Mouse (Mus musculus): Measurements from ENCODE around the gene Rbms1. TPM values are rescaled to one million over a fixed set of nuclear protein-coding genes. Genes with fewer than 3 reads are reported as not detected.
"Not testable (repeated sequence)": the region's sequence is repeated elsewhere in the genome, so short reads cannot be mapped to it uniquely, and the experiment has no call there.

The Rbms1 gene
- total RNA-seq, 2 experiments from 2014 or later: 36.3 to 42.7 TPM

- DNase-seq: no peak
These were observed 115.0 kb downstream of the Rbms1 start for GRCm38 (mm10) chr2:60847984-60848383.

DNA sequence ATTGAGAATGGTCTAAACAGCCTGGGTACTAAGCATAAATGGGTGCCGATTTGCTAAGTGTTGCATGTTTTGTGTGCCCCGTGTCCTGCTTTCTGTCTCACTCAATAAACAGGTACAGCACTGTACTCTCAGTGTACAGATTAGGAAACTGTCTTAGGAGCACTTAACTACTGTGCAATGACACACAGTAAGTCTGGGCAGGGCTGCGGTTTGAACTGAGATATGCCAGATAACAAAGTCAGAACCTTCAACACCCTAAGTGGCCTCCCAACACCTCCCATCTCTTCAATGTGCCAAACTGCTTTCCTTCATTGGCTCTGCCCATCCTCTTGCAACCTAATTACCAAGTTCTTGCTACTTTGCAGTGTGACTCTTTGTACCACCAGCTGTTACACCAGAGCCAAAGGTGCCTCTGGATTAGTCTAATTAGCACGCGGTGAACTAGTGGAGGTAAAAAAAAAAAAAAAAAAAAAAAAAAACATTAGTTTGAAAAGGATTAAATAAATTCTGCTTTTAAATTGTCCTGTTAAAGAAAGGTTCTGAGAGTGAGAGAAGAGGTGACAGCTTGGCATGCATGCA is 117.6 kb downstream of the Rbms1 start:
- no peak for DNase-seq

DNA sequence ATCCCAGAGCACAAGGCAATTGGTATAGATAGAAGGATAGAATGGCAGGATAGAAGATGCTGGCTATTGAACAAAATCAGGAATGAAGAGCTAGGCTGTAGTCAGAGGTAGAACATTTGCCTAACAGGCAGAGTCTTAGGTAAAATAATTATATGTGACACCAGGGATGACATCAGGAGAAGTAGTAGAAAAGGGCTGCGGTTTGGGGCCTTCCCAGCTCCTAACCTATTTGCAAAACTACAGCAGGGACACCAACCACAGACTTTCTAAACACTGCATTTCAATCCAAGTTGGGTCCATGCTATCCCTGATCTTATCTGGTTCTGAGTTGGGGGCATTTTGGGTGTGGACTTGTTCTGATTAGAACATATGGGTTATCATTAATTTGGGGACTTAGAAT is 118.7 kb downstream of the Rbms1 start:
- no peak for DNase-seq

GRCm38 (mm10) chr2:60843633-60844032 is 119.4 kb downstream of the Rbms1 start:
- no peak for DNase-seq

DNA sequence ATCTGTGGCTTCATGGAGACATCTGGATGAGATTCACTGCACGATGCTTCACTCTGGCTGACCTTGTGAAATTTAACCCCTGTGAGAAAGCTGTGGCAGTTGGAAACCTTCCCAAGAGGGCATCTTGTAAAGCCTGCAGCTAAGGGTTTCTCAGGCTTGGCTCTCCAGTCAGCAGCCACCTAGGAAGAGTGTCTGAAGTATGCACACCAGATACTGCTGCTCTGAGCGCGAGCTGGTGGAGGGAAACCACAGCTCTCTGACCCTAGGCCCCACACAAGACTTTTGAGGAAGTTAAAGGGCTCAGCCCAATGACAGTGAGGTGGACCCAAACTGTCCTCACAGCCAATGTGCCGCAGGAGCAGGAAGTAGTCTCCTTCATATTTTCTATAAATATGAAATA is 120.0 kb downstream of the Rbms1 start:
- DNase-seq: no peak

- DNase-seq: peak in 1 of 2 experiments; percentile 61
These were observed 122.1 kb downstream of the Rbms1 start for GRCm38 (mm10) chr2:60840922-60841321.

- DNase-seq: no peak
These were observed 123.5 kb downstream of the Rbms1 start for GRCm38 (mm10) chr2:60839498-60839897.

DNA sequence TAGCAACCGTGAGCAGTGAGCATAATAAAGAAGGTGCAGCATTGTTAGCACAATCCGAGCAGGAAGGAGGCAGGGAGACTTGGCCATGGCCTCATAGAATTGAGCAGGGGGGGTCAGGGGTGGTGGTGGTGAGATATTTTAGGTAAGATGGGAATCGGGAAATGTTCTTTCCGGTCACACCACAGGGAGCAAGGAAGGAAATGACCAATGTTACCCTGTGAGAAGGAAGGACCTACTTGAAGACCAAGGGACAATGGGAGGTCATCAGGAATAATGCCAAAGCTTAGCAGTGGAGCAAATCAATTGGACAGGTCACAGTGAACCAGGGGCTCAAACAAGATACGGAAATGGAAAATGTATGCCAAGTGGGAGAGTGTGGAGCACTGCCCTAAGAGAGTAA is 124.1 kb downstream of the Rbms1 start:
- peak; percentile 57 to 85 for DNase-seq

DNA sequence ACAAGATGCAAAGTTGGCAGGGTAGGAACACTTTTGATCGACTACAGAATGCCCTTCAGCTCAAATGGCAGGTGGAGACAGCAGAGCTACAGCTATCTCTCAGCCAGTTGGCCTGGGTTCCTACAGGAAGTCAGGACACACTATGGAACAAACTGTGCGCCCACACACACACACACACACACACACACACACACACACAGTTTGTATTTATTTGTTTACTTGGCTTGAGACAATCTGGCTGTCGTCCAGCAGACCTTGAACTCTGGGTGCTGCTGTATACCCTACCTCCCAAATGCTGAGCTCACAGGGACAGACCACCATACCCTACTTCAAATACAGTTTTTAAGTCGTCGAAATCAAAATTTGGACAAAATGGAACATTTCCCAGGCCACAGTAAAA is 125.4 kb downstream of the Rbms1 start:
- DNase-seq: peak in 1 of 2 experiments; percentile 50

GRCm38 (mm10) chr2:60836237-60836636 is 126.8 kb downstream of the Rbms1 start:
- DNase-seq: peak in 1 of 2 experiments; percentile 57

GRCm38 (mm10) chr2:60834293-60834692 is 128.7 kb downstream of the Rbms1 start:
- peak; percentile 75 for DNase-seq

GRCm38 (mm10) chr2:60832254-60832653 is 130.7 kb downstream of the Rbms1 start:
- no peak for DNase-seq

GRCm38 (mm10) chr2:60830464-60830863 is 132.5 kb downstream of the Rbms1 start:
- not testable (repeated sequence) for DNase-seq

- peak in 1 of 2 experiments; percentile 39 for DNase-seq
These were observed 134.0 kb downstream of the Rbms1 start for GRCm38 (mm10) chr2:60828908-60829462.

- DNase-seq: no peak
These were observed 135.9 kb downstream of the Rbms1 start for GRCm38 (mm10) chr2:60827152-60827428.

DNA sequence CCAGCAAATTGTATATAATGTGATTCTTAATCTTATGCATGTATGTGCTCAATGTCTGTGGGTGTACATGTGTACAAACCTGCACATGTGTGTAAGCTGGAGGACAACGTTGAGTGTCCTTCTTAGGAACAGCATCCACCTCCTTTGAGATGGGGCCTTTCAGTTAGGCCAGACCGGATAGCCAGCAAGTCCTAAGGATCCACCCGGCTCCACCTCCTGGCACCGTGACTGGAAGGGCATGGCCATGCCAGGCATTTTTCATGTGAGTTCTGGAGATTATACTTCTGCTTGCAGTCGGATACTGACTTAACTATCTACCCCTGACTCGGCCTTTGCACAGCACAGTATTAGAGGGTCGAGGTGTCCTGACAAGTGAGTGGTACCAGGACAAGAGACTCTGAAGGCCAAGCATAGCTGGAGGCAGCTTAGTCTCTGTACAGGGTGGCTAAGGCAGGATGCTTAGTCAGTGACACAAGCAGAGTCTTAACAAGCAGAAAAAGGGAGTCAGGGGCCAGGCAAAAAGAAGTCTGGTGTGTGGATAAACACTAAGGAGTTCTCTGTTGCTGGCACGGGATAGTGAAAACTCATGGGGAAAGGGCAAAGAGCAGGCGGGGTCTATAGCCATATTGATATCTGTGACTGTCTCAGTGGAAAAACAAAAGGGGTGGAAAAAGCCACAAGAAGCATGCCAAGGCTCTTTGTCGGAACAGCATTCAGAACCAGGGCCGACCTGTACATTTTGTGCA is 136.4 kb downstream of the Rbms1 start:
- no peak for DNase-seq

DNA sequence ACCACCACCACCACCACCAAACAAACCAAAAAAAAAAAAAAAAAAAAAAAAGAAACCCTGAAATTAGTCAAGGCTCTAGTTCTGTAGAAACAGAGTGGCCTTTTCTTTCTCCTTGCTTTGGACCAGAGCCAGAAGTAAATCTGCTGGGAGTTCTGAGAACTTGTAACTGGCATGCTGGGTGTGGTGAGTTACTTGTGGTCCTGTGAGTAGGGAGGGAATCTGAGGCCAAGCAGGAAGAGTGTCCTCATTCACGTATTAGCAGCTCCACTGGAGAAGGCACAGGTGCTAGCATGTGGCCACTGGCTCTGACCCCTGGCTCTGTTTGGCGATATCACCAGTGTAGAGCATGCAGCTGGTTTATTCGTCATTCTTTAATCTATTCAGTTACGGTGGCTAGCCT is 137.3 kb downstream of the Rbms1 start:
- DNase-seq: peak; percentile 76 to 81

GRCm38 (mm10) chr2:60821635-60822034 is 141.4 kb downstream of the Rbms1 start:
- DNase-seq: peak in 1 of 2 experiments; percentile 42

DNA sequence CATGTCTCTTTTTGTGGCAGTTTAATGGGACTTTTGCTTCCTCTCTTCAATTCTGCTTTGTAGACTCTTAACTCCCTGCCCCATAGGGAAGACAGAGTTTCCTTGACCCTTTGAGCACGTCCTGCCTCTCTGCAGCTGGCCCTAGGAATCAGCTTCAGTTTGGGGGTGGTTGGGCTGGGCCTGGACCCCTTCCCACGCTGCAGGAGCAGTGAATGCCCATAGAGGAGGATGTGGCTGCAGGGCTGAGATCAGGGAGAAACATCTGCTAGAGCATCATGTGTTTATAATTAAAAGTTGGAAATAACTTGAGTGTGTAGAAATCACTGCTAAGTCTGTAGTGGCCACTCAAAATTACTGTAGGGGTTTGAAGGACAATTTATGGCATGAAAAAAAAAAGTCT is 144.4 kb downstream of the Rbms1 start:
- DNase-seq: no peak

DNA sequence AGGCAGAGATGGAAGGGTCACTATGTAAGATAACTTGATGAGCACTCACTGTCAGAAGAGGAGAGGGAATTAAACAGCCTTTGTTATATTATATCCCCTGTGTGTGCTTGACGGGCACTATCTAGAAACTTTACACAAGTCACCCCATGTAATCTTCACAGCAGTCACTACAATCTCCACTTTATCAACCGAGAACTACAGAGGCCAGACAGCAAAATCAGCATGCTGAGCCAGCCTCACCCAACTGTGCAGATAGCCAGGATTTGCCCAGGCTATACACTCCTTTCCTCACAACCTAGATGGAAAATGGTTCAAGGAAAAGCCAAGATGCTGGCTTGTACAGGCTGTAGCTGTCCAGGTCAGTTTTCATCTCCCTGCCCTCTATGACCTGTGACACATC is 146.7 kb downstream of the Rbms1 start:
- no peak for DNase-seq

DNA sequence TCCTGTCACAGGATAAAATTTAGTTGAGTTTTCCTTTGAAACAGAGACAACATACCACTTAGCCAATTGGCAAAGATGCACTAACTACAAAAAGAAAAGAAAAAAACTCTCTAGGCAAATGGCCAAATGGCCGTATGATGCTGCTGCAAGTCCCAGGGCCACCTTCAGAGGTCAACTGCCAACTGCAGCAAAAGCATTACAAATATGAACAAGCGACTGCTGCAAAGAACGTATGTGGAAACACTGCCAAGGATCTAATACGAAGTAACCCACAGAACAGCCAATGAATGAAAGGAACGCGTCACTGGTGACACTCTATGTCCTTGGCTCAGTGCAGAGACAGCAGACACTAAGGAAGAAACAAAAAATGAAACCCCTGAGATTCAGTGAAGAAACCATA is 148.2 kb downstream of the Rbms1 start:
- peak in 1 of 2 experiments; percentile 35 for DNase-seq

DNA sequence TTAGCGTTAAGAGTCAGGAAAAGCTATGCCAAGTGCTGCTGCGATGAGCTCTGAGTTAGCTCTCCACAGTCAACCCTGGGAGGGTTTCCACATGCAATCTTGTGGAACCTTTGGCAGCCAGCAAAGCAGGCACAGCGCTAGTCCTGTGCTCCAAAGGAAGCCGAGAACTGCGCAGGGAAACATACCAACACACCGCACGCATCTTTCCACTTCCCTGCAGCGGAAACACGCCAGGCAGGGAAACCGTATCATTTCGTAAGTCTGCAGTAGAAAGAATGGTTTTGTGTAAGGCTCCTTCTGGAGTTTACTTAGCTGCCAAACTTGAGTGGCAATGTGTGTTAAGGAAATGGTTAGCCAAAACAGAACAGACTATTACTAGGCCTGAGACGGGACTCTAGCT is 150.0 kb downstream of the Rbms1 start:
- peak; percentile 65 to 66 for DNase-seq

- DNase-seq: peak; percentile 80 to 93
These were observed 152.4 kb downstream of the Rbms1 start for GRCm38 (mm10) chr2:60810617-60811016.

- DNase-seq: no peak
These were observed 153.5 kb downstream of the Rbms1 start for GRCm38 (mm10) chr2:60809441-60809921.
